Comparison of ENCODE assay signal across 16 mouse cellular contexts in the genomic region with DNA sequence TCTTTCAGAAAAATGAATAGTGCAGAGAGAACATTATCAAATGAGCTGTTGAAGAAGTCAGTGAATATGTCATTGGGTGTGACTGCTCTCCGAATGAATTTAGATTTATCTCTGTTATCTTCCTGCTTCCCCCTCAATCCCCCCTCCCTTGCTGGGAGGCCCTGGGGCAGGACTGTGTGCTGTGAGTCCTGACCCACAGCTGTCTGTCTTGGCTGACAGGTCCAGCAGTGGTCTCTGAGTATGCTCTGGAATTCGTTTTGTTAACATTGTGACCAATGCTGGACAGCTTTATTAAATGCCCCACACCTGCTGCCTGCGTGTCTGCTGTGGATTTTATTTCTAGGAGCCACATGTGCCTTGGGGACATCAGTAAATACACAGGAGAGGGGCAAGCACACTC.
DNase-seq lines count a peak whose midpoint lies in the region; ATAC-seq lines count a peak whose summit lies in the region.
"Had no signal": no experiment of that assay in that cellular context is flagged by ENCODE, and none has a peak within 500 bp of the region (broad histone marks: within the 10 kb centered on the region; RNA-seq: fewer than 3 reads in every experiment).

No protein-coding gene starts in this region.

- H3K27me3 ChIP-seq in embryonic facial prominence, embryonic 14.5 days (replicated peaks; ENCODE audit: control insufficient read depth, insufficient read depth, low read length): no peaks in the 10 kb centered on the region
- H3K27me3 ChIP-seq in embryonic facial prominence, embryonic 10.5 days (replicated peaks; ENCODE audit: low read depth, poor library complexity, severe bottlenecking): peaks cover 34% of the 10 kb centered on the region
- peaks cover 62% of the 10 kb centered on the region for H3K27me3 ChIP-seq in hindbrain, embryonic 12.5 days
- H3K27me3 ChIP-seq in neural tube, embryonic 11.5 days (ENCODE audit: control insufficient read depth, insufficient read depth, low read length): peaks cover 38% of the 10 kb centered on the region
- H3K27me3 ChIP-seq: liver, embryonic 12.5 days had no signal

- H3K4me3 ChIP-seq in embryonic facial prominence, embryonic 14.5 days (ENCODE audit: low read depth, low read length): no peak overlapping the region
- H3K4me3 ChIP-seq in embryonic facial prominence, embryonic 10.5 days: no peak overlapping the region
- no peak overlapping the region for H3K4me3 ChIP-seq in hindbrain, embryonic 12.5 days
- no peak overlapping the region for H3K4me3 ChIP-seq in neural tube, embryonic 11.5 days (ENCODE audit: low read depth, low read length)
- H3K4me3 ChIP-seq: embryonic facial prominence, embryonic 13.5 days; liver, embryonic 12.5 days had no signal

- peak; percentile 87 for ATAC-seq in embryonic facial prominence, embryonic 14.5 days (ENCODE audit: low read depth)
- peak; percentile 43; the same call in 1 of the 2 replicates for ATAC-seq in hindbrain, embryonic 12.5 days (ENCODE audit: low FRiP score)
- no peak for ATAC-seq in neural tube, embryonic 11.5 days (ENCODE audit: insufficient read depth, low FRiP score, low TSS enrichment)
- ATAC-seq: forebrain, postnatal 0 days; intestine, embryonic 16.5 days; liver, embryonic 12.5 days had no signal

- H3K4me2 ChIP-seq in embryonic facial prominence, embryonic 14.5 days (ENCODE audit: low read depth, low read length): no peak overlapping the region
- H3K4me2 ChIP-seq in hindbrain, embryonic 12.5 days (replicated peaks): 0 out of 2 replicates have a peak overlapping the region, but pooled peaks have one; percentile 15
- H3K4me2 ChIP-seq in neural tube, embryonic 11.5 days (ENCODE audit: low read depth): no peak overlapping the region
- H3K4me2 ChIP-seq: embryonic facial prominence, embryonic 13.5 days; liver, embryonic 12.5 days had no signal

- no peak overlapping the region for H3K9ac ChIP-seq in embryonic facial prominence, embryonic 14.5 days (ENCODE audit: low read depth, low read length)
- H3K9ac ChIP-seq in hindbrain, embryonic 12.5 days: no peak overlapping the region
- H3K9ac ChIP-seq in neural tube, embryonic 11.5 days (ENCODE audit: low read length): no peak overlapping the region
- H3K9ac ChIP-seq: embryonic facial prominence, embryonic 13.5 days; forebrain, postnatal 0 days; liver, embryonic 12.5 days had no signal

- peak; percentile 49 for DNase-seq in embryonic facial prominence, embryonic 14.5 days (ENCODE audit: low spot score)
- DNase-seq in embryonic facial prominence, embryonic 10.5 days (ENCODE audit: low spot score): no peak
- peak; percentile 2 for DNase-seq in left cerebral cortex, postnatal 4 days
- no peak for DNase-seq in left cerebral cortex, adult 8-10 months (ENCODE audit: low spot score in 2 of 2)
- peak; percentile 23 for DNase-seq in neural tube, embryonic 11.5 days (ENCODE audit: low spot score)
- DNase-seq in ovary, adult 18-20 months (ENCODE audit: low spot score): no peak
- DNase-seq: adrenal gland, adult 8-10 months; cerebellum, postnatal 25 days; forebrain, postnatal 0 days; heart, postnatal 4 days; thymus, postnatal 25 days had no signal

- intact Hi-C loops in left cerebral cortex, postnatal 4 days (cut with DNase I): no loop called here

- 14% methylated on average over 3 of the region's 3 CpGs for WGBS in embryonic facial prominence, embryonic 14.5 days
- 17% methylated on average over 3 of the region's 3 CpGs for WGBS in embryonic facial prominence, embryonic 10.5 days
- 13% methylated on average over 3 of the region's 3 CpGs for WGBS in hindbrain, embryonic 12.5 days
- 15% methylated on average over 3 of the region's 3 CpGs for WGBS in neural tube, embryonic 11.5 days

- no peaks in the 10 kb centered on the region for H3K9me3 ChIP-seq in embryonic facial prominence, embryonic 14.5 days (ENCODE audit: control insufficient read depth, low read length)
- no peaks in the 10 kb centered on the region for H3K9me3 ChIP-seq in embryonic facial prominence, embryonic 10.5 days
- no peaks in the 10 kb centered on the region for H3K9me3 ChIP-seq in hindbrain, embryonic 12.5 days (replicated peaks)
- no peaks in the 10 kb centered on the region for H3K9me3 ChIP-seq in neural tube, embryonic 11.5 days (ENCODE audit: control insufficient read depth, low read length)
- H3K9me3 ChIP-seq: embryonic facial prominence, embryonic 13.5 days; liver, embryonic 12.5 days had no signal

- no peaks in the 10 kb centered on the region for H3K36me3 ChIP-seq in embryonic facial prominence, embryonic 14.5 days (ENCODE audit: control insufficient read depth, insufficient read depth, low read length)
- no peaks in the 10 kb centered on the region for H3K36me3 ChIP-seq in embryonic facial prominence, embryonic 10.5 days (replicated peaks)
- H3K36me3 ChIP-seq in hindbrain, embryonic 12.5 days: no peaks in the 10 kb centered on the region
- no peaks in the 10 kb centered on the region for H3K36me3 ChIP-seq in neural tube, embryonic 11.5 days (ENCODE audit: control insufficient read depth, insufficient read depth, low read length)
- H3K36me3 ChIP-seq: embryonic facial prominence, embryonic 13.5 days; liver, embryonic 12.5 days had no signal

- no peak overlapping the region for H3K27ac ChIP-seq in embryonic facial prominence, embryonic 14.5 days (replicated peaks; ENCODE audit: low read depth, low read length)
- no peak overlapping the region for H3K27ac ChIP-seq in embryonic facial prominence, embryonic 10.5 days (replicated peaks)
- H3K27ac ChIP-seq in hindbrain, embryonic 12.5 days: no peak overlapping the region
- H3K27ac ChIP-seq in neural tube, embryonic 11.5 days (ENCODE audit: low read depth, low read length): no peak overlapping the region
- H3K27ac ChIP-seq: embryonic facial prominence, embryonic 13.5 days; liver, embryonic 12.5 days; stomach, postnatal 0 days had no signal

- no peaks in the 10 kb centered on the region for H3K4me1 ChIP-seq in embryonic facial prominence, embryonic 14.5 days (ENCODE audit: control insufficient read depth, insufficient read depth, low read length)
- H3K4me1 ChIP-seq in embryonic facial prominence, embryonic 10.5 days: peaks cover 20% of the 10 kb centered on the region
- H3K4me1 ChIP-seq in hindbrain, embryonic 12.5 days: peaks cover 19% of the 10 kb centered on the region
- H3K4me1 ChIP-seq in neural tube, embryonic 11.5 days (ENCODE audit: control insufficient read depth, insufficient read depth, low read length): peaks cover 9% of the 10 kb centered on the region
- H3K4me1 ChIP-seq: liver, embryonic 12.5 days had no signal

Comparison
In these comparisons a context has a peak if more than half of its experiments do, and no peak if none do; other contexts are left out.
1. DNase-seq: peak in embryonic facial prominence, embryonic 14.5 days (single experiment), left cerebral cortex, postnatal 4 days (single experiment) and neural tube, embryonic 11.5 days (single experiment); none in embryonic facial prominence, embryonic 10.5 days (single experiment), left cerebral cortex, adult 8-10 months (0 of 2) and ovary, adult 18-20 months (single experiment).